Mouse (Mus musculus): Measurements from ENCODE around the gene Smndc1. TPM values are rescaled to one million over a fixed set of nuclear protein-coding genes. Genes with fewer than 3 reads are reported as not detected.

Smndc1 gene
- polyA plus RNA-seq, 1 experiment from 2014 or later = 38.2 TPM

GRCm38 (mm10) chr19:53378421-53378820 lies 12.0 kb downstream of the Smndc1 start:
- Histone ChIP-seq H3K36me3 (ENCODE audit: inconsistent target) (peaks cover 57% of the 10 kb centered on the region), H3K4me3 (ENCODE audit: inconsistent target) (no peak overlapping the region), H3K79me2 (ENCODE audit: inconsistent target) (peaks cover 17% of the 10 kb centered on the region; the same call in 1 of the 2 replicates), H3K27ac (no peak overlapping the region)
- WGBS (ENCODE audit: missing documents) = 91% methylated on average over 10 of the region's 10 CpGs

GRCm38 (mm10) chr19:53377652-53378051 lies 12.7 kb downstream of the Smndc1 start:
- peaks cover 51% of the 10 kb centered on the region for H3K36me3 ChIP-seq (ENCODE audit: inconsistent target)
- H3K4me3 ChIP-seq (ENCODE audit: inconsistent target) = no peak overlapping the region

GRCm38 (mm10) chr19:53375816-53376215 lies 14.6 kb downstream of the Smndc1 start:
- H3K36me3 ChIP-seq (ENCODE audit: inconsistent target) = peaks cover 33% of the 10 kb centered on the region
- no peak overlapping the region for H3K4me3 ChIP-seq (ENCODE audit: inconsistent target)
- no peaks in the 10 kb centered on the region for H3K79me2 ChIP-seq (ENCODE audit: inconsistent target)
- 98% methylated on average over 9 of the region's 9 CpGs for WGBS (ENCODE audit: missing documents)
- no peak overlapping the region for H3K27ac ChIP-seq

More at GRCm38 (mm10) chr19:53377652-53378051, 12.7 kb downstream of the Smndc1 start:
- Histone ChIP-seq H3K27ac (no peak overlapping the region), H3K79me2 (ENCODE audit: inconsistent target) (peaks cover 9% of the 10 kb centered on the region; the same call in 1 of the 2 replicates)
- WGBS (ENCODE audit: missing documents) = 92% methylated on average over 8 of the region's 8 CpGs

- Histone ChIP-seq H3K36me3 (ENCODE audit: inconsistent target) (peaks cover 28% of the 10 kb centered on the region), H3K27ac (no peak overlapping the region), H3K79me2 (ENCODE audit: inconsistent target) (no peaks in the 10 kb centered on the region), H3K4me3 (ENCODE audit: inconsistent target) (no peak overlapping the region)
- WGBS (ENCODE audit: missing documents) = 96% methylated on average over 6 of the region's 6 CpGs
Observed at GRCm38 (mm10) chr19:53375299-53375698, 15.1 kb downstream of the Smndc1 start.

GRCm38 (mm10) chr19:53373570-53373969 lies 16.8 kb downstream of the Smndc1 start:
- WGBS (ENCODE audit: missing documents) = 93% methylated on average over 2 of the region's 2 CpGs
- no peak overlapping the region for H3K27ac ChIP-seq
- H3K79me2 ChIP-seq (ENCODE audit: inconsistent target) = no peaks in the 10 kb centered on the region
- peaks cover 13% of the 10 kb centered on the region for H3K36me3 ChIP-seq (ENCODE audit: inconsistent target)
- no peak overlapping the region for H3K4me3 ChIP-seq (ENCODE audit: inconsistent target)

GRCm38 (mm10) chr19:53371666-53372065 lies 18.7 kb downstream of the Smndc1 start, which contains the start of gene Gm10197:
Gm10197 (minus strand) TSS chr19:53371766.
- 94% methylated on average over 12 of the region's 13 CpGs for WGBS (ENCODE audit: missing documents)
- Histone ChIP-seq H3K79me2 (ENCODE audit: inconsistent target) (no peaks in the 10 kb centered on the region), H3K27ac (no peak within 1 kb of the TSS), H3K36me3 (ENCODE audit: inconsistent target) (no peaks in the 10 kb centered on the region), H3K4me3 (ENCODE audit: inconsistent target) (no peak within 1 kb of the TSS)

GRCm38 (mm10) chr19:53370233-53370632 lies 20.1 kb downstream of the Smndc1 start:
- 89% methylated on average over 14 of the region's 15 CpGs for WGBS (ENCODE audit: missing documents)
- H3K4me3 ChIP-seq (ENCODE audit: inconsistent target) = no peak overlapping the region

GRCm38 (mm10) chr19:53369469-53370043 lies 20.8 kb downstream of the Smndc1 start:
- Histone ChIP-seq H3K79me2 (ENCODE audit: inconsistent target) (no peaks in the 10 kb centered on the region; the same call in 1 of the 2 replicates), H3K36me3 (ENCODE audit: inconsistent target) (no peaks in the 10 kb centered on the region)
- WGBS (ENCODE audit: missing documents) = 45% methylated on average over 14 of the region's 14 CpGs

More at GRCm38 (mm10) chr19:53370233-53370632, 20.1 kb downstream of the Smndc1 start:
- Histone ChIP-seq H3K79me2 (ENCODE audit: inconsistent target) (no peaks in the 10 kb centered on the region; the same call in 1 of the 2 replicates), H3K36me3 (ENCODE audit: inconsistent target) (no peaks in the 10 kb centered on the region), H3K27ac (no peak overlapping the region)

GRCm38 (mm10) chr19:53366881-53367280 lies 23.5 kb downstream of the Smndc1 start:
- Histone ChIP-seq H3K27ac (no peak overlapping the region), H3K79me2 (ENCODE audit: inconsistent target) (no peaks in the 10 kb centered on the region; the same call in 1 of the 2 replicates), H3K4me3 (ENCODE audit: inconsistent target) (no peak overlapping the region), H3K36me3 (ENCODE audit: inconsistent target) (no peaks in the 10 kb centered on the region)
- 91% methylated on average over 7 of the region's 7 CpGs for WGBS (ENCODE audit: missing documents)

More at GRCm38 (mm10) chr19:53369469-53370043, 20.8 kb downstream of the Smndc1 start:
- Histone ChIP-seq H3K27ac (no peak overlapping the region), H3K4me3 (ENCODE audit: inconsistent target) (no peak overlapping the region)

GRCm38 (mm10) chr19:53366057-53366775 lies 24.2 kb downstream of the Smndc1 start:
- H3K36me3 ChIP-seq (ENCODE audit: inconsistent target) = no peaks in the 10 kb centered on the region
- no peak overlapping the region for H3K4me3 ChIP-seq (ENCODE audit: inconsistent target)
- H3K79me2 ChIP-seq (ENCODE audit: inconsistent target) = no peaks in the 10 kb centered on the region; the same call in 1 of the 2 replicates
- WGBS (ENCODE audit: missing documents) = 94% methylated on average over 10 of the region's 11 CpGs
- H3K27ac ChIP-seq = no peak overlapping the region

- Histone ChIP-seq H3K79me2 (ENCODE audit: inconsistent target) (no peaks in the 10 kb centered on the region; the same call in 1 of the 2 replicates), H3K36me3 (ENCODE audit: inconsistent target) (no peaks in the 10 kb centered on the region), H3K27ac (no peak overlapping the region), H3K4me3 (ENCODE audit: inconsistent target) (no peak overlapping the region)
- WGBS (ENCODE audit: missing documents) = 36% methylated on average over 9 of the region's 9 CpGs
Observed at GRCm38 (mm10) chr19:53364963-53365362, 25.4 kb downstream of the Smndc1 start.

GRCm38 (mm10) chr19:53364551-53364950 lies 25.8 kb downstream of the Smndc1 start:
- Histone ChIP-seq H3K79me2 (ENCODE audit: inconsistent target) (no peaks in the 10 kb centered on the region; the same call in 1 of the 2 replicates), H3K27ac (no peak overlapping the region), H3K4me3 (ENCODE audit: inconsistent target) (no peak overlapping the region), H3K36me3 (ENCODE audit: inconsistent target) (no peaks in the 10 kb centered on the region)
- 81% methylated on average over 2 of the region's 2 CpGs for WGBS (ENCODE audit: missing documents)

GRCm38 (mm10) chr19:53362967-53363366 lies 27.4 kb downstream of the Smndc1 start:
- WGBS (ENCODE audit: missing documents) = 50% methylated on average over 2 of the region's 2 CpGs
- Histone ChIP-seq H3K79me2 (ENCODE audit: inconsistent target) (no peaks in the 10 kb centered on the region; the same call in 1 of the 2 replicates), H3K27ac (no peak overlapping the region), H3K36me3 (ENCODE audit: inconsistent target) (no peaks in the 10 kb centered on the region), H3K4me3 (ENCODE audit: inconsistent target) (no peak overlapping the region)

- Histone ChIP-seq H3K79me2 (ENCODE audit: inconsistent target) (no peaks in the 10 kb centered on the region; the same call in 1 of the 2 replicates), H3K27ac (no peak overlapping the region), H3K4me3 (ENCODE audit: inconsistent target) (no peak overlapping the region), H3K36me3 (ENCODE audit: inconsistent target) (no peaks in the 10 kb centered on the region)
- WGBS (ENCODE audit: missing documents) = 89% methylated on average over 8 of the region's 8 CpGs
Observed at GRCm38 (mm10) chr19:53360265-53360958, 30.0 kb downstream of the Smndc1 start.
